Mouse (Mus musculus): Measurements from ENCODE around the gene Crhr1.

Gene Crhr1

DNA sequence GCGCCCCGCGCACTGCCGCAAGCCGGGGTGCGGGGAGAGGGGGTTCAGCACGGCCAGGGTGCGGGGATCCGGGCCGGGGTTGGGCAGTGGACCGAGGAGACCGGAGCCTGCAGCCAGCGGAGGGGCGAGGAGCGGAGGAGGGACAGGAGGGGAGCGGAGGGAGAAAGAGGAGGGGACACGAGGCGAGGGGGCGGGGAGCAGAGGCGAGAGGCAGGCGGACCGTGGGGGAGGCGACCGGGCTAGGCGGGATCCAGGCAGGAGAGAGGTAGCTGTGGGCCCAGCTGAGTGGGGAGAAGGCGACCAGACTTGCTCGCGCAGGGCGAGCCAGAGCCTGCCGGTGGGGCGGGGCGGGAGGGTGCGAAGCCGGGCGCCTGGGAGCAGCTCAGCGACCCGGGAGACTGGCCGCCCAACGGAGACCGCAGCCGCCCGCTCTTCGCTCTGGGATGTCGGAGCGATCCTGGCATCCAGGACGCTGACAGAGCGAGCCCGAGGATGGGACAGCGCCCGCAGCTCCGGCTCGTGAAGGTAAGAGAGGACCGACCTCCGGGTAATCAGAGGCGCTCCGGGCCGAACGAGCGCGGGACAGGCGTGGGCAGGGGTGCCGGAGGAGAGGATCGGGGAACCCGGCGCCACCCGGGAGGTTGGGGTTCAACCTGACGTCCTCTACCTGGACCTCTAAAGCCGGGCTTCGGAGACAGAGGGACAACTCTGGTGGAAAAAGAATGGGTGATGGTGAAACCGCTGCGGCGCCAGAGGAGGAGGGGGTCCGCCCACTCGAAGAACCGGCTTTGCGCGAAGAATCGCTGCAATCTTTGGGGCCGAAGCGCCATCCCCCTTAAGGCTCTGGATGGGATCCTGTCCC is at the start of gene Crhr1:
TSS of gene Crhr1 (plus strand) at position 276 of the 862 bp plus-strand sequence.
- DNase-seq (ENCODE audit: low read depth, low spot score), result peak; percentile 32

DNA sequence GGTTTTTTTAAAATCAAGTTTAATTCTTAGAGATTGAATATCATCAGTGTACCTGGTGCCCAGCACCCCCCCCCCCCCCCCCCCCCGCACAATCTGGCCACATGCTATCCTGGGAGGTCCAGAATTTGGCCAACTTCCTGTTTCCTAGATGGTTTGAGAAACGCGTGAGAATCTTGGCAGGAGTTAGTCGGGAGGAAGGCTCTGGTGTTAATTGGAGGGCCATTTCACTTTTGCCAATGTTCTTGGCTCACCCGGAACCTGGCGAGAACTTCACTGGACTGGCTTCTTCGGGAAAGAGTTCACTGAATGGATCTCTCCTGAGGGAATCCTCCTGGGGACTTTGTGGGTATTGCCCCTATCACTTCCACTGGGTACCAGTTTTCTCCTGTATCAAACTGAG is 49.4 kb upstream of the Crhr1 start:
- no peak for DNase-seq (ENCODE audit: low read depth, low spot score)

DNA sequence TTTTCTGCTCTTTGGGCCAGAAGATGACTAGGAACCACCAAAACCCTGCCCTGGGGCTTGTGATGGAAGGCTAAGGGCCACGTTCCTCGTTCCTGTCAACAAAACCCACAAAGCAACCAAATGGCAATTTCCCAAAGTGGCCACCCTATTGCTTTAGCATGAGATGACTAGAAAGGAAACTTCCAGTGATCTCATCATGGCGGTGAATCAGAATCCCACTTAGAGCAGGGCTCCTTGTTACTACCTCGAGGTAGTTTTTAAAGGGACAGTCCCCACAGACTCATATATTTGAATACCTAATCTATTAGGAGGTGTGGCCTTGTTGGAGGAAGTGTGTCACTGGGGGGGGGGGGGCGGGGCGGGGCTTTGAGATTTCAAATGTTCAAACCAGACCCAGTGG is 48.9 kb upstream of the Crhr1 start:
- no peak for DNase-seq (ENCODE audit: low read depth, low spot score)

DNA sequence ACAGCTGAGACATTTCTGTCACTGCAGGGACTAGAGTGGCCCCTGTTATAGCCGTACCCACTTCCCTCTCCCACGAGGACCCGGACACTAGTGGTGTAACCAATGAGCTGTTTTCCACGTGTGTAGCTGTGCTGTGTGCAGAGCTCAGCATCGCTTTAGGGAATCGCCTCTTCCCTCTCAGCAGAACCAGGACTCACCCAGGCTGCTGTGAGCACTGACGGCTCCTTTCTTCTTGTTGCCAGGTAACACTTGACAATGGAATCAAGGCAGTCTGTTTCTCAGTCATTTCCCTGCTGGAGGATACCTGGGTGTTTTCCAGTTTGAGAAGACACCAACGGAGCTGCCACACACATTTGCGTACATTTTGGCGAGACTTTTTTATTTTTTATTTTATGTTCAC is 44.1 kb upstream of the Crhr1 start:
- no peak for DNase-seq (ENCODE audit: low read depth, low spot score)

DNA sequence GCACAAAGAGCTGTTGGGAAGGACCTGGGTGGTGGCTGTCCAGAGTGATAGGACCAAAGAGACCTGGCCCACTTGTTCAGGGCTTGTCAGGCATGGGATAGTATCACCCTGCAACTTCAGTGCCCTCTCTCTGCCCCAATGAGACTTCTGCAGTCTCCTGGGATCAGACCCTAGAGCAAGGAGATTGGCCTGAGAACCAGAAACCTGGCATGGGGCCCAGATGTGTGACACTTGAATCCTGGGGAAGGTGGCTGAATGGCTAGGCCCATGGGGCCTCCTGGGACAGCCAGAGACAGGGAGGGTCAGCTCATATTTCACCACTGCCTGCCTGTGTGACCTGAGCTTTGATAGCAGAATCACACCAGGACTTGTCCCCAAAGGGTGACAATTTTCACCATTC is 41.9 kb upstream of the Crhr1 start:
- no peak for DNase-seq (ENCODE audit: low read depth, low spot score)

DNA sequence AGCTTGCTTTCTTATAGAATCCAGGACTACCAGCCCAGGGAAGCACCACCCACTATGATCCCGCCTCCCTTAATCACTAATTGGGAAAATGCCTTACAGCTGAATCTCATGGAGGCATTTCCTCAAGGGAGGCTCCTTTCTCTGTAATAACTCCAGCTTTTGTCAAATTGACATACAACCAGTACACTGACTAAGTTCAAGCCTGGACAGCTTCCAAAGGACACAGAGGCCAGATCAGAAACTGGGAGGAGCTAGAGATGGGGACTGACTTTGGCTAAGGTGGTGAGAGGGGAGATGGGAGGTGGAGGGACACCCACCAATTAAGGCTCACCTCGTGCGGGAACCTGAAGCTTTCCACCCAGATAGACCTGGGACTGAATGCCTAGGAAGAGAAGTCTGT is 37.5 kb upstream of the Crhr1 start:
- no peak for DNase-seq (ENCODE audit: low read depth, low spot score)

DNA sequence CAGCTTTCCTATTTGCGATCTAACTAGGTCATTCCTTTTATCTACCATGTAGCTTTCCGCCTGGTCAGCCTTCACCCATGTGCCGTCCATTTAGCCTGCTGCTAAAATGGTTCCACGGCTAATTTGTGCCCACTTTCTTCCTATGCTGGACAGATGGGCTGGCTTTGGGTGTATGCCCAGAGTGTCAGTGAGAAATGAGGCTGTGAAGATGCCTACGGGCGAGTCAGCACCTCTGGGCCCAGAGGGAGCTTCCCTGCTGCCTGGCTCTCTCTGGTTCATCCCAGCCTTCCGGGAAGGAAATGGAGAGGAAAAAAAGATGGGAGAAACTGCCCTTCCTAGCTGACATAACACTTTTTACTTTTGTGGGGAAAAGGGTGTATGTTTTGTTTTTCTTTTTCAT is 36.1 kb upstream of the Crhr1 start:
- no peak for DNase-seq (ENCODE audit: low read depth, low spot score)

DNA sequence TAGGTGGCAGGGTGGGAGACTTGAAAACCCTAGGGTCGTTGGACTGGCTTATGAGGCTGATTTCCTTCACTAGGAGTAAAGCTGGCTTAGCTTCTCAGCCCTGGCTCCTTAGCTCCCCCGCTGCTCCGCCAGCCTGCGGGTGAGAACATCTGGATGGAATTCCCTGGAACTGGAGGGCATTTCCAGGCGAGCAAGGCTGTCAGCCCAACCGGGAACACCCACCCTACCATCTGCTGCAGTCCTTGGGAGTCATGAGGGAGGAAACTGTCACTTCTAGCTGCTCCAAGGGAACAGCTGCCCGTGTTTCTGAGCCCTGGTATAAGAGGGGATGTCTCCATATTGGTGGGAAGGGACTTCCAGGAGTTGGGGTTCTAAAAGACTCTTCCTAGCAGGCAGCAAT is 33.1 kb upstream of the Crhr1 start:
- DNase-seq (ENCODE audit: low read depth, low spot score), result no peak

DNA sequence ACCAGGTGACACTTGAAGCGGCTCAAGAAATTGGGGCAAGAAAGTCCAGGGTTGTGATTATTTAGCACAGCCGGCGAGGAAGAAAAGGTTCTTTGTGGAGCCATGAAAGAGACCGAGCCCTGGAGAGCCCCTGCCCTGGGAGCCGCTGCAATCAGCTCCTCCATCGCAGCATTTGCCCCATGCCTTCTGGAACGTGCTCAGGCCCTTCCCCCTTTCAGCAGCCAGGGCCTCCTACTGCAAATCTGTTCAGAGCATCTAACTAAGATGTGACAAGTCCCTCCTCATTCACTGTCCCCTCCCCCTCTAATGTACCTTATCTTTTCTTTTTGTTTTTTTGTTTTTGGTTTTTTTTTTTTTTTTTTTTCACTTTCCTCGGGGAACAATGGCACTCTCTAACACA is 30.0 kb upstream of the Crhr1 start:
- DNase-seq (ENCODE audit: low read depth, low spot score), result no peak

DNA sequence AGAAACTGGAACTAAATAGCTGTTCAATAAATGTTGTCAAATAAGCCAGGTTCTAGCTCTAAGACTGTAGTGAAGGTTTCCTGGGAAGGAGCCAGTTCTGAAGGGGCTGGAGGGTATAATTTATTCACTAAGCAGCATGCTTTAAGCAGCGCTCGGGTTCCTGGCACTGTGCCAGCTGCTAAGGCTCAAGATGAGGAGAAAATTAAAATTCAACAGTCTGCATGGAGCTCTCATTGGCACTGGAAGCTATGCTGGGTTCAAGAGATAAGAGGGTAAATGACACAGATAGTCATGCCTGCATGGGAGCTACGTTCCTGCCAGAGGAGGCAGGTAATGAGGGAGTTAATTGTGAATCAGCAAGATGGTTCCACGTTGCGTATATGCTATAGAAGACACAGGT is 26.3 kb upstream of the Crhr1 start:
- no peak for DNase-seq (ENCODE audit: low read depth, low spot score)

DNA sequence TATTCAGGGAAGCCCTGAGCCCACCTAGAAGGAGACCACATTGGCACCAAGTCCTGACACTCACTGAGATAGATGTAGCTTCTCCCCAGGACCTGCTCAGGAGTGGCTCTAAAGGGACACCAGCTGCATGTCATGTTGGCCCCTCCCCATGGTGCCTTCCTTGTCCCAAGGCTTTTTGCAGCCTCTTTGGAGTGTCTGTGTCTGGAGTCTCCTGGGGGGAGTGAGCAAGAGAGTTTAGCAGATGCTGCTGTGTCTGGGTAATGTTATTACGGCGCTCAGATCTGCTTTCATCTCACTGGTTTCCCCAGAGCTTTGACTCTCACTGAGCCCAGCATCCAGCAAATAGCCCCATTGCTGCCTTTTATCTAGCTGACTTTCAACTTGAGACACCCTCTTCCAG is 25.7 kb upstream of the Crhr1 start:
- DNase-seq (ENCODE audit: low read depth, low spot score), result no peak

DNA sequence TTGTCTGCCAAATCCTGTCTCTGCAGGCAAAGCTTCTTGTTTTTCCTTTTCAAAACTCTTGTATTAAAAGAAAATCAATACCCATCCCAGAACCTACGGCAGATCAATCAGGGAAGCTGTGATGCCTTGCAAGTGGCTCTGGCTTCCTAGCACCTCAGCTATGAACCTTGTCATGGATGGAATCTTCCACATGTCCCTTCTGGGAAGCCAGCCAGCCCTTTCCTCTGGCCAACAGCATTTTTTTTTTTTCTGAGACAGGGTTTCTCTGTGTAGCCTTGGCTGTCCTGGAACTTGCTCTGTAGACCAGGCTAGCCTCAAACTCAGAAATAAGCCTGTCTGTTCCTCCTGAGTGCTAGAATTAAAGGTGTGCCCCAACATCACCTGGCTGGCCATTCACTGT is 22.3 kb upstream of the Crhr1 start:
- DNase-seq (ENCODE audit: low read depth, low spot score), result no peak

DNA sequence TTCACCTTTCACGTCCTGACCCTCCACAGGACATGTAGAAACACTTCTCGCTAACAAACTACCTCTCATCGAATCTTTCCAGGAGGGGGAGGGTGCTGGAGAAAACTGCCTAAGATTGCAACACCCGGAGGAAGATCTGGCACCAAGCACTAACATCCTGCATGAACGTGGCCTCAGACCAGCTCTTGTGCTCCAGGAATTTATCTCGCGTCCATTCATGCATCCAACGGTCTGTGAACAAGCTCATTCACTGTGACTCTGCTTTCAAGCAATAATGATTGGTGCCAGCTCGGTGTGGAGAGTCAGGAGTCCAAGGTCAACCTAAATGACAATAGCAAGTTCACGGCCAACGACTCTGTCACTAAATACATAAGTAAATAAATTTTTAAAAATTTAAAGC is 20.8 kb upstream of the Crhr1 start:
- no peak for DNase-seq (ENCODE audit: low read depth, low spot score)

DNA sequence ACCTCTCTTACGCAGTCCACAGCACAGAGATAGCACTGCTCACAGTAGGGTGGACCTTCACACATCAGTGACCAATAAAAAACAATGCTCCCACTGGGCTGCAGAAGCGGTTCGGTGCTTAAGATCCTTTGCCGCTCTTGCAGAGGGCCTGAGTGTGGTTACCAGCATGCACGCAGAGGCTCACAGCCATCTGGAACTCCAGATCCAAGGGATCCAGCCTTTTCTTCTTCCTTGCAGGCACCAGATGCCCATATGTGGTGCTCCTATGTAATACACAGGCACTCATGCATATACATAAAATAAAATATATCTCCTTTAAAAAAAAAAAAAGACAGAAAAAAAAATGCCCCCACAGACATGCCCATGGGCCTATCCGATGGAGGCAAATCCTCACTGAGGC is 19.0 kb upstream of the Crhr1 start:
- DNase-seq (ENCODE audit: low read depth, low spot score), result no peak

DNA sequence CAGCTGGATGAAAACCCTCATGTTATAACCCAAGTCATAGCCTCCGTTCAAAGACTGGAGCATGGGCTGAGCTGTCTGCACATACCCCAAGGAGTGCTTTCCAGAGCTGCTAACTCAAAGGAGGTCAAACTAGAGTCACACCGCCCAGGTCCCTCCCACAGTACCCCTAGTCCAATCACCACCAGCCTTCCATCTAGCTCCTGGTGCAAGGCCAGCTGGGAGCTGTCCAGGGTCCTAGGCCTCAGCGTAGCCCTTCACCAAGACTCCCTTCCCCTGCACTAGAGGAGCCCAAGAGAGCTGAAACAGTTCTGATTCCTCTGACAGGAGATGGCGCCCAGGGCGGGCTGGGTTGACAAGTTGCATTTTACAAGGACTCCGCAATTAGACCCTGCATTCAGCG is 18.0 kb upstream of the Crhr1 start:
- DNase-seq (ENCODE audit: low read depth, low spot score), result peak; percentile 90

DNA sequence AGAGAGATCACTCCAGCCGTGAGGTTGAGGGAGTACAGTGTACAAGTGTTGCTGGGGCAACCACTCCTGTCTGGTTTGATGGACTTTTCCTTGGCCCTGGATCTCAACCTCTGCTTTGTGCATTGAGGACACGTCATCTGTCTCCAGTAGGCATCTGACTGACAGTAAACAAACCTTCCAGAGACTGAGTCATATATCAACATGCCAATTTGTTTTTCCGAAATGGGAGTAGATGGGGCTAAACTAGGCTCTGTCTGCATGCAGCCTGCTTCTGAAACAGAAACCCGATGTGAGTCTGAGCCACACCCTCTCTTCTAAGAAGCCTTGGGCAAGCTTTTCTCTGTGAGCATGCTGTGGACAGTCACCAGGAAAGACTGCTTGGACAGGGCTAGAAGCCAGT is 14.3 kb upstream of the Crhr1 start:
- DNase-seq (ENCODE audit: low read depth, low spot score), result no peak

DNA sequence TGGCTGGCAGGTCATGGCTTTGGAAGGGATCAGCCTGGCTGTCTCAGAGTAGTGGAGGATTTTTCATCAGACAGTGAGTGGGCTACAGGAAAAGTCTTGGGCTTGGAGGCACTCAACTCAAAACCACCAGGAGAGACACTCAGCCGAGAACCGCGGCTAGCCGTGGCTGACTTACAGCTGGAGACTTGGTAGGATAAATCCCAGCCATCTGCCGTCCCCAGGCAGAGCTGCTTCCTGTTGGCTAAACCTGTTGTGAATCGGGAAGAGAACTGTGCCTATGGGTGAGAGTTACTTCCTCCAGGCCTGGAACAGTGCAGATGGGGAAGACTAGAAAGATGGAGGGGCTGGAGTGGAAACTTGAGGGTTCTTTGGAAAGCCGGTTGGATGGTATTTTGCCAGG is 9.7 kb upstream of the Crhr1 start:
- DNase-seq (ENCODE audit: low read depth, low spot score), result no peak

DNA sequence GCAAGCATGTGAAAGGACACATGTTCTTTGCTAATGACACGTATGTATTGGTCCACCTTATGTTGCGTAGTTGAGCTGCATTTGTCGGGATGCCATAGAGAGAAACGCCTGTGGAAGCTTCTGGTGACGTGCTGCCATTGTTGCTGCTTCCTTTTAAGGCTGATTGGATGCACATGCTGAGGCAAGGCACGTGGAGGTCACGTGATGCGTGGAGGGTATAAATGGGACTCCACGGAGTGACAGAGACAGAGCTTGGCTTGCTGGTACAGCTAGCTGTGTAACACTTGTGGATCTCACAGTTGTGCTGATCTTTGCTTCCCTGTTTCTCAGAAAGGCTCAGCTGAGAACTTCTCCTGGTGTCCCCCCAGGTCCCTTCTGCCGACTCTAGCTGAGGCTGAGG is 9.2 kb upstream of the Crhr1 start:
- DNase-seq (ENCODE audit: low read depth, low spot score), result no peak

DNA sequence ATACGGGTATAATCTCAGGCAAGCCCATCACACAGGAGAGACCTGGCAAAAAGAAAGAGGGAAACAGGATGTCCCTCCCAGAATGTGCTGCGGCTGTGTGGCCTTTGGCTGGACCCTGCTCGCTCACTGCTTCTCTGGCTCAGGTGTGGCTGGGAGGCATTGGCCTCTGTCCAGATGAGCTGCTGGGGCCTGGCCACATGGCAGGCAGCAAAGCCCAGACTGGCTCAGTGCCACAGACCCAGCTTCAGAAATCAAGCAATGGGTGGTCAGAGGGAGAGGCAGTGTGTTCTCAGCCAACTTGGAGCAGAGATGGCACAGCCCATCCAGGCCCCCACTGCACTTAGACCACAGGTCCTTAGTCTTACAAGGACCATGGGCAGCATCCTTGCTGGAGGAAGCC is 8.1 kb upstream of the Crhr1 start:
- no peak for DNase-seq (ENCODE audit: low read depth, low spot score)

DNA sequence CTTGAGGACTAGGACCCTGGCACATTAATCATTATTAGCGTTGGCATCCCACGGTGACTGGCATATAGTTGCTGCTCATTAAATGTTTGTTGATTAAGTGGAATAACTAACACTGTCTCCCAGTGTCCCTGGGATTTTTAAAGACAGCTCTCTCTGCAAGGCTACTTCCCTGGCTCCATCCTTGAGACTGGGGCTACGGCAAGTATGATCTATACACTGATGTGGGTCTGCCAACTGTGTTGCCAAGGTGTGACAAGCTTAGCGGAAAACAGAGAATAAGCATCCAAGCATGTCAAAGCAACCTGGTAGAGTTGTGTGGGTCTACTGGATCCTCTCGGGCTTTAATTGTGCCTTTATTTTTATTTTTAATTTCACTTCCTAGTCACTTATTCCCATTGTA is 3.2 kb upstream of the Crhr1 start:
- no peak for DNase-seq (ENCODE audit: low read depth, low spot score)

DNA sequence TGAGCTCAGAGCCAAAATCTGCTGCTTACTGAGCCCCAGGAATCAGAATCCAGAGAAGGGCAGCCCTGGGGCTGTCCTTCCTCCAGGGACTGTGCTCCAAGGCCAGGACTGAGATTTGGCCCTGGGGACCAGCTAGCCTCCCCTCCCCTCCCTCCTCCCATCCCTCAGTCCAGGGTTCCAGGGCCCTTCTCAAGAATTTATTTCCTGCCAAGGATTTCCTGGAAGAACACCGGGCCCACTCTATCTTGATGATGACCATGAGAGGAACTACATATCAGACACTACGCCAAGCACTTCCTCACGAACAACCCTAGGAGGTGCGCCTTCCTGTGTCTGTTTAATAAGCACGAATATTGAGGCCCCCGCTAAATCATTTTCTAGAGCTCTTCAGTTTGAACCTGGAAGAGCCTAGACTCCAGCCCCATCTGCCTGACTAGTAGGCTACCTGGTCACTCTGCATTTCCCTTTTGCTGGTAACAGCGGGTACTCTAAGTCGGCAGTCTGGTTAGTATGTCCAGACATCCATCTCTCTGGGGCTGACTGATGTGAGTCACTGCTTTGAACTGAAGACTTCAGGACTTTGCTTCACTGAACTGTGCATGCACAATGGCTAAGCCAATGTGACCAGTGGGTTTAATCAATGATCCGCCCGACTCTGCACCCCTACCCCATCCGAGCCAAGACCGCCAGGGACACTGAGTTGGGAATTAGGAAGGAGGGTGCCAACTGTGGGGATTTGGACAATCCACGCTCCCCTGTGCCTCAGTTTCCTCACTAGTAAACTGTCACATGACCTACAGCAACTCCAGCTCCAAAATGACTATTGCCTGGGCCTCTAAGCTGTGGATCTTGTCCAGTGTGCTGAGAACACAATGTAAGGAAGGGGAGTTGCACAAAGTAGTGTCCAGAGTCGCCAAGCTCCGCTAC is 1.7 kb upstream of the Crhr1 start:
- DNase-seq (ENCODE audit: low read depth, low spot score), result no peak

DNA sequence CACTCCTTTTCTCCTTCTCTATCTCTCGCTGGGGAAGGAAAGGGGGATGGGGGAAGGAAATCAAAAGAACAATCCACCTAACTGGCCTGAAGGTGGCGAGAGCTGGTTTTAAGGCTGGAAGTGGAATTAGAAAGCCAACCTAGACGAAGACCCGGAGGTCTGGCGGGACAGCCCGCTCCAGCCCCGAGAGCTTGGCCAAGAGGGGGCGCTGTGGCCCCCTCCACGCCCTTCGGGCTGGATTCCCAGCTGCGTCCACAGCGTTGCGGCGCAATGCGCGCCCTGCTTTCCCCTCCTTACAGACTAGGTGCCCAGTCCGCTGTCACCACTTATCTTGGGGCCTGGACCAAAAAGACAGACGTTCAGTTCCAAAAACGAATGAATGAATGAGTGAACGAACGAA is 899 bp upstream of the Crhr1 start:
- DNase-seq (ENCODE audit: low read depth, low spot score), result peak; percentile 43

DNA sequence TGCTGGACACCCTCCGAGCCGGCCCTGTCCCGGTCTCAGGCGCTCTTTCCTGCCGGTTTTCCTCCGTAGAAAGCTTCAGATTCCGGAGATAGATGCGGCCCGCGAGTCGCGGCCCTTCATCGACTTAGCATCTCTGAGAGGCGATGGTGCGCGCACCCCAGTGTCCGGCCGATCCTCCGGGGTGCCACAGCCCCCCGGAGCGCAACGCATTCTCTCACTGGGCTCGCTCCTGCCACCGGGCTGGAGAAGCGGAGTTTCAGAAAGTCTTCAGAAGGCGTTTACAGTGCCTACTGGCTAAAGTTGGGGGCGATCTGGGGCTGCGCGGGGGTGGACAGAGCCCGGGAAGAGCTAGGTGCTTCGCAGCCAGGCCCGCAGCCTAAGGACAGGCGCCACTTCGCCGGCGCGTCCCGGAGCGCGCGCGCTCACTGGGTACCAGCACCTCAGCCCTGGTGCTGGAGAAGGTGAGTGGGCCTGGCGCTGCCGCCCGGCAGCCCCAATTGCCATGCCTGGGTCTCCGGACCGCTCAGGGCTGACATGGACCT is 858 bp downstream of the Crhr1 start:
- DNase-seq (ENCODE audit: low read depth, low spot score), result no peak

Measured in embryo, embryonic 11.5 days (tissue).